Mouse (Mus musculus) bone marrow, adult 2 months (tissue): ENCODE data around the gene Gm26620.

ENCODE experiments used
- CTCF ChIP-seq: fragments of 200-500 bp; IDR thresholded peaks from 2 replicates; pipeline ENCODE4 v1.5.1; 2011; ENCODE audit warnings: low read length, control low read depth; ENCODE audit not compliant: control insufficient read depth, insufficient read depth
- POLR2A ChIP-seq: fragments of 200-500 bp; IDR thresholded peaks from 2 replicates; pipeline ENCODE4 v1.6.1; 2011; ENCODE audit warnings: low read depth, mild to moderate bottlenecking, control low read depth, low read length, borderline replicate concordance; ENCODE audit not compliant: control insufficient read depth

- TF ChIP-seq POLR2A (no peak), CTCF (no peak)
Measured at GRCm38 (mm10) chr1:170911907-170912660, 27.2 kb downstream of the Gm26620 start.
